Mouse (Mus musculus) 3134 (cell line): ENCODE measurements around the gene Gm11037.

Source experiments
- DNase-seq: peaks from one replicate; pipeline ENCODE4 v3.0.0-alpha.2; 2011; ENCODE audit warnings: low spot score; ENCODE audit not compliant: insufficient read length; ENCODE audit errors: extremely low read depth

The Gm11037 gene

GRCm38 (mm10) chr2:131128211-131128610 is 5.1 kb upstream of the Gm11037 start:
- DNase-seq = no peak

GRCm38 (mm10) chr2:131128636-131129157 is 4.6 kb upstream of the Gm11037 start:
- no peak for DNase-seq

GRCm38 (mm10) chr2:131129836-131130235 is 3.5 kb upstream of the Gm11037 start:
- DNase-seq = no peak

- no peak for DNase-seq
Observed at GRCm38 (mm10) chr2:131130849-131131248, 2.4 kb upstream of the Gm11037 start.

GRCm38 (mm10) chr2:131132111-131132888 is 997 bp upstream of the Gm11037 start:
- DNase-seq = no peak

GRCm38 (mm10) chr2:131134381-131134780 is 1.1 kb downstream of the Gm11037 start:
- no peak for DNase-seq

- no peak for DNase-seq
Observed at GRCm38 (mm10) chr2:131134826-131135400, 1.6 kb downstream of the Gm11037 start.

- DNase-seq = no peak
Observed at GRCm38 (mm10) chr2:131135521-131136139, 2.3 kb downstream of the Gm11037 start.

- DNase-seq = no peak
Observed at GRCm38 (mm10) chr2:131138296-131138695, 5.0 kb downstream of the Gm11037 start.

- DNase-seq = no peak
Observed at GRCm38 (mm10) chr2:131138760-131139159, 5.5 kb downstream of the Gm11037 start.

GRCm38 (mm10) chr2:131139287-131139686 is 6.0 kb downstream of the Gm11037 start:
- DNase-seq = no peak

- no peak for DNase-seq
Observed at GRCm38 (mm10) chr2:131139886-131140532, 6.7 kb downstream of the Gm11037 start.

GRCm38 (mm10) chr2:131140533-131140905 is 7.2 kb downstream of the Gm11037 start:
- DNase-seq = no peak

GRCm38 (mm10) chr2:131141336-131141986 is 8.2 kb downstream of the Gm11037 start:
- no peak for DNase-seq

- DNase-seq = peak; percentile 61
Observed at GRCm38 (mm10) chr2:131142592-131142991, 9.3 kb downstream of the Gm11037 start.

- no peak for DNase-seq
Observed at GRCm38 (mm10) chr2:131143007-131143780, 9.9 kb downstream of the Gm11037 start.

- no peak for DNase-seq
Observed at GRCm38 (mm10) chr2:131145121-131145520, 11.8 kb downstream of the Gm11037 start.

GRCm38 (mm10) chr2:131145536-131145935 is 12.2 kb downstream of the Gm11037 start:
- DNase-seq = no peak

- no peak for DNase-seq
Observed at GRCm38 (mm10) chr2:131146193-131147042, 13.1 kb downstream of the Gm11037 start.
